8 mouse cellular contexts compared by ENCODE assay signal in the genomic region with DNA sequence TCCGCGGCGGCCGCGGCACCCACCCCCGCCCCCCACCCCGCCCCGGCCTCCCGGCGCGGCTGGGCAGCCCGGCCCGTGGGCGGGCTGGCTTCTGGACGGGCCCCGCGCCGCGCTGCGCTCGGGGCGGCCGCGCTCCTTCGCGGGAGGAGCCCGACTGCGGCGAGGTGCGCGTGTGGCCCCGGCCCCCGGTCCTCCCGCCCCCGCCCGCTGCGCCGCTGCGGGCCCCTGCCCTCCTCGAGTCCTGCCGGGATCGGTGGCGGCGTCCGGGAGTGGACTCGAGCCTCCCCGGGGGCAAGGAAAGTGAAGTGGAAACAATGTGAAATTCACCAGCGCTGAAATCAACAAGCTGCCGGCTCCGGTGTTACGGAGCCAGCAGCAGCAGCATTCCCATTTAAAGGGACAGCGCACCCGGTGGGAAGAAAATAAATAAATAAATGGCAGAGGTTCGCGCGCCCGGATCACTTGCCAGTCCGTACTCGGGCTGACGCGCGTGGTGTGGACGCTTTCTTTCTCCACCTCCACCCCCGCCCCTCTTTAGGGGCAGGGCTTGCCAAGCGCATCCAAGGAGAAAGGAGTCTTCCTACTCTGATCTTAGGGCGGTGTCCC. TPM values are rescaled to one million over a fixed set of nuclear protein-coding genes. Genes with fewer than 3 reads are reported as not detected.
DNase-seq lines count a peak whose midpoint lies in the region; ATAC-seq lines count a peak whose summit lies in the region.

No protein-coding gene starts in this region.

- no peaks in the 10 kb centered on the region; the same call in 1 of the 2 replicates for H3K36me3 ChIP-seq in hindbrain, embryonic 10.5 days
- H3K36me3 ChIP-seq in lung, embryonic 15.5 days, result no peaks in the 10 kb centered on the region

- DNase-seq in Muller cell, postnatal 12 days (ENCODE audit: inconsistent ontology term), result peak; percentile 73
- DNase-seq in cerebellum, adult 8-10 months, result peak; percentile 69
- DNase-seq in frontal cortex, postnatal 10 days (ENCODE audit: low spot score in 2 of 2), result peak; percentile 38 to 54
- DNase-seq in hindbrain, embryonic 10.5 days (ENCODE audit: low spot score), result peak; percentile 73
- DNase-seq in layer of hippocampus, adult 9-10 months (ENCODE audit: low spot score), result peak; percentile 11
- DNase-seq in retina, embryonic 14.5 days (ENCODE audit: low spot score), result peak; percentile 81

- H3K4me3 ChIP-seq in hindbrain, embryonic 10.5 days, result peak overlapping the region; percentile 90
- H3K4me3 ChIP-seq in lung, embryonic 15.5 days, result peak overlapping the region; percentile 84

- under 1% methylated on average over 63 of the region's 66 CpGs for WGBS in hindbrain, embryonic 10.5 days
- WGBS in lung, embryonic 15.5 days, result 0% methylated on average over 52 of the region's 66 CpGs

- peak overlapping the region; percentile 94 for H3K4me2 ChIP-seq in lung, embryonic 15.5 days

- H3K9ac ChIP-seq in lung, embryonic 15.5 days, result peak overlapping the region; percentile 80

- peaks cover 38% of the 10 kb centered on the region for H3K4me1 ChIP-seq in hindbrain, embryonic 10.5 days (replicated peaks)
- peaks cover 31% of the 10 kb centered on the region for H3K4me1 ChIP-seq in lung, embryonic 15.5 days

- no peaks in the 10 kb centered on the region for H3K9me3 ChIP-seq in hindbrain, embryonic 10.5 days
- H3K9me3 ChIP-seq in lung, embryonic 15.5 days, result no peaks in the 10 kb centered on the region

- H3K27ac ChIP-seq in hindbrain, embryonic 10.5 days, result peak overlapping the region; percentile 96
- H3K27ac ChIP-seq in lung, embryonic 15.5 days, result peak overlapping the region; percentile 90

- H3K27me3 ChIP-seq in hindbrain, embryonic 10.5 days (ENCODE audit: insufficient read depth, poor library complexity, severe bottlenecking), result peaks cover 15% of the 10 kb centered on the region
- no peaks in the 10 kb centered on the region for H3K27me3 ChIP-seq in lung, embryonic 15.5 days

- ATAC-seq in lung, embryonic 15.5 days (ENCODE audit: borderline replicate concordance, extremely low read depth, low FRiP score, low TSS enrichment), result peak; percentile 71; the same call in 1 of the 2 replicates
- no peak for ATAC-seq in inflammation-experienced regulatory T-cells, adult 6 months

RNA-seq across cellular contexts. Expression of gene Mb21d2, which starts 0.3 kb away (rescaled TPM):
- polyA plus RNA-seq in hindbrain, embryonic 10.5 days (2016; fragmentation: Nextera tagmentation; extraction: Ambion mirVana), result 5.8 and 6.3 TPM in 2 replicates
- polyA plus RNA-seq in lung, embryonic 15.5 days (2015; fragmentation: Nextera tagmentation; extraction: Ambion mirVana), result 7.2 and 7.9 TPM in 2 replicates
- polyA plus RNA-seq in inflammation-experienced regulatory T-cells, adult 6 months (2017; shearing (Covaris generic)), result not detected

Comparison
In these comparisons a context has a peak if more than half of its experiments do, and no peak if none do; other contexts are left out.
1. DNase-seq: peak in every context shown above with its lines; median percentile 81 in retina, embryonic 14.5 days; 73 in Muller cell, postnatal 12 days; 73 in hindbrain, embryonic 10.5 days; 69 in cerebellum, adult 8-10 months; 46 in frontal cortex, postnatal 10 days; 11 in layer of hippocampus, adult 9-10 months.